Mouse (Mus musculus): Measurements from ENCODE around the gene Polr1d.

The Polr1d gene

GRCm38 (mm10) chr5:147076799-147077165 is at the start of gene Polr1d:
Gene Polr1d, plus strand, starts transcription at chr5:147077050.
- DNase-seq, result no peak

GRCm38 (mm10) chr5:147031281-147031680 is 45.6 kb upstream of the Polr1d start:
- no peak for DNase-seq

- no peak for DNase-seq
Observed at GRCm38 (mm10) chr5:147033155-147033554, 43.7 kb upstream of the Polr1d start.

GRCm38 (mm10) chr5:147034283-147034682 is 42.6 kb upstream of the Polr1d start:
- DNase-seq, result no peak

GRCm38 (mm10) chr5:147035301-147035700 is 41.5 kb upstream of the Polr1d start:
- DNase-seq, result no peak

GRCm38 (mm10) chr5:147036028-147036427 is 40.8 kb upstream of the Polr1d start:
- no peak for DNase-seq

DNA sequence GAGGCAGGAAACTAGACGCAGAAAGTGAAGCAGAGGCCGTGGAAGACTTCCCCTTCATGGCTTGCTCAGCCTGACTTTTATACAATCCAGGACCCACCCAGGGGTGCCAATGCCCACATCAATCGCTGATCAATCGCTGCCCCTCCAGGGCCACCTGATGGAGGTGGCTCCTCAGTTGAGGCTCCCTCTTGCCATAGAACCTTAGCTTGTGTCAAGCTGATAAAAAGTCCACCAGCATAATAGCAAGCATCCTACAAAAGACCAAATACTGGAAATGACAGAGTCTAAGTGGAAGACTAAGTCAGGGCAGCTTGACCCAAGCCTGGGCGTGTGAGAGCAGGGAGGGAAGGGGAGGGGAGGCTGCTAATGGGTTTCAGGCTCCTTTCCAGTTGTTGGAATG is 40.2 kb upstream of the Polr1d start:
- DNase-seq, result no peak

DNA sequence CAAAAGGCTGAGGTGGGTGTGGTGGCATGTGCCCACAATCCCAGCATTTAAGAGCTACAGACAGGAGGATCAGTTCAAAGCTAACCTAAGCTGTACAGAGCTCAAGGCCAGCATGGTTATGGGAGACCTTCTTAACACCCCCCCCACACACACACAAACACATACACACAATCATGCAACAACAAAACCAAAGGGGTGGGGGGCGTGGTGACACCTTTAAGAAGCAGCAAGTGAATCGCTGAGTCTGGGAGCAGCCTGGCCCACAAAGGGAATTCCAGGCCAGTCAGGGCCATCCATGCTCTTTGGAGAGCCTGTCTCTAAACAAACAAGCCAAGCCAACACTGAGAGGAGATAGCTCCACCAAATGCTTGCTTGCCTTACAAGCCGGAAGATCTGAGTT is 39.2 kb upstream of the Polr1d start:
- DNase-seq, result no peak

DNA sequence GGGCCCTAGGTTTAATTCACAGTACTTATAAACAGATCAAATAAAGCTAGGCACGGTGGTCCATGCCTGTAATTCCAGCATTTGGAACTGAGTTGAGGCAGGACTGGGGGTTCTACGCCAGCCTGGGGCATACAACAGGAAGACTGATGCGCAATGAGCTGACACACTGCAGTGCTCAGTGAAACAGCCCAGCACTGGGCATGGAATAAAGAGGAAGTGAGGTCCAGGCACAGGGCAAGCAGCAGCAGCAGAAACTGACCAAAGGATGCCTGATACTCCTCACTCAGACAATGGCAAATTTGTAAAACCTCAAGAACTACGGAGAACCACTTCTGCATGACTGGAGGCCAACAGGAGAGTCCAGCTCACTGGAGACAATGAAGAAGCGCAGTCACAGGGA is 37.5 kb upstream of the Polr1d start:
- DNase-seq, result no peak

DNA sequence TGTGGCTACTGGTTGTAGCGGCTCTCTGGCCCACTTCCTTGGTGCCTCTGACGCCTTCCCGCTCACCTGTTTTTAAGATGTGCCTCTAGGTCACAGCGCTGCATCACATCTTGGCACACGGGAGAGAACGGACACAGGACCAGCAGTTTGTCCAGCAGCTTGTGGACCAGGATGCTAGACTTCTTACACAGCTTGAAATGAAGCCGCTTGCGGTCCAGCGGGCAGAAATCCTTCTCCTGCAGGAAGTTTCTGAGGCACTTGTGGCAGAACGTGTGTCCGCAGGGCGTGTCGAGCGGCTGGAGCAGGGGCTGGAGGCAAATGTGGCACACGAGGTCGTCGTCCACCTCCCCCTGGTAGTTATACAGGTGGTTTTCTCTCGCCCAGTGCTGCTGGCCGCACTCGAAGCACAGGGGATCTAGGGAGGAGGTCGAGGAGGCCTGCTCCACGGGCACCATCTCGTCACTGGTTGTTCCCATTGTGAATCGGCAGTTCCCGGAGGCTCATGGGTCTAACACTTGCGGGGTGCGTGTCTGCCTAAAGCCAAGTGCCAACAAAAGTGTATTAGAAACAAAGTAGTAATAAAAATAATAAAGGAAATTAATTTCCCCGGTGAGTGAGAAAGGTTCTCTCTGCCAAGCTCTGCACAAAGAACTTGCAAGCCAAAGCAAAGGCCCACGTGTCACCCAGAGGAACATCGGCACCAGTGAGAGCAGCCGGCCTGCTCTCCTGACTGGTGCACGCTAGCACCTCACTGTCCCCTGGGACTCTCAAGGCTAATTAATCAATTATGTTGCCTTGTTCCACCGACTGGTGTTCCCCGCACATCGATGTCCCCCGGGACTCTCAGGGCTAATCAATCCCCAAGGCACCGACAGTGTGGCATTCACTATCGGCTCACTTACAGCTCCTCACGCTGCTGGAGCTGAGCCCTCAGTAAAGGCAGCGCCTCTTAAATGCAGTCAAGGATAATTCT is 34.6 kb upstream of the Polr1d start:
- DNase-seq, result no peak

DNA sequence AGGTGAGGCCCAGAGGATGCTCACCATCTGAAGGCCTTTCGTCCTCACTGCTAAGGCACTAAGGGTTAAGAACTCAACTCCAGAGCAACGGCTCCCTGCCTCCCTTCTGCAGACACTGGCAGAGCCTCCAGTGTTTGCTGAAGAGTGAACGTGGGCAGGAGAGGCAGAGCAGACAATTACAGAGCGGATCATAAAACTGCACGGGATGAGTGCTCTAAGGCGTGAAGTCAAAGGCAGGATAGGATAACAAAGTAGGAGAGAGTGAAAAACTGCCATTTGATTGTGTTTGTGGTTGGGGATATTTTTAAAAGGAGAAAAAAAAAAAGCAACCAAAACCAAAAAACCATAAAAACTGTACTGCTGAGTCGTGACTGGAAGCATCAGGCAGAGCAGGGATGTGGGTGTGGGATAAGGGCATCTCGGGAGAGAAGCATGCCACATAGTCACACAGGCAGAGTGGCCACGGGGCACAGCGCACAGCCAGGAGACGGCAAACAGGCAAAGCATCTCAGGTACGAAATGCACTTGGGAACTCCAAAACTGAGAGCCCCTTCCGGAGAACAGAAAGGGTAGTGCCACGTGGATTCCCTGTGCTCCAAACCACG is 33.5 kb upstream of the Polr1d start:
- DNase-seq, result no peak

DNA sequence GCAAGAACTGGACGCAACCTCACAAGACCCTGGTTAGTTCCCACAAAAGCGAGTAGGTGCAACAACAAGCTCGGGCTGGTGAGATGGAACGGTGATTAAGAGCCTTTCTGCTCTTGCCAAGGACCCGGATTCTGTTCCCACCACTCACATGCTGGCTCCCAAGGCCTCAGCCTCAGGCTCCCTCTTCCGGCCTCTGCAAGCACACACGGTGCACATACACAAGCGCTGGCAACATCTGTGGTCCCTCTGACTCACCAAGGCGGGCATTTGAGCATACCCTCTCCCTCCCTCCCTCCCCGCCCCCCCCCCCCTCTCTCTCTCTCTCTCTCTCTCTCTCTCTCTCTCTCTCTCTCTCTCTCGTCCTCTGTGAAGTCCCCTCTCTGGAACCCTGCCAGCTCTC is 31.5 kb upstream of the Polr1d start:
- DNase-seq, result no peak

- no peak for DNase-seq
Observed at GRCm38 (mm10) chr5:147045929-147046328, 30.9 kb upstream of the Polr1d start.

DNA sequence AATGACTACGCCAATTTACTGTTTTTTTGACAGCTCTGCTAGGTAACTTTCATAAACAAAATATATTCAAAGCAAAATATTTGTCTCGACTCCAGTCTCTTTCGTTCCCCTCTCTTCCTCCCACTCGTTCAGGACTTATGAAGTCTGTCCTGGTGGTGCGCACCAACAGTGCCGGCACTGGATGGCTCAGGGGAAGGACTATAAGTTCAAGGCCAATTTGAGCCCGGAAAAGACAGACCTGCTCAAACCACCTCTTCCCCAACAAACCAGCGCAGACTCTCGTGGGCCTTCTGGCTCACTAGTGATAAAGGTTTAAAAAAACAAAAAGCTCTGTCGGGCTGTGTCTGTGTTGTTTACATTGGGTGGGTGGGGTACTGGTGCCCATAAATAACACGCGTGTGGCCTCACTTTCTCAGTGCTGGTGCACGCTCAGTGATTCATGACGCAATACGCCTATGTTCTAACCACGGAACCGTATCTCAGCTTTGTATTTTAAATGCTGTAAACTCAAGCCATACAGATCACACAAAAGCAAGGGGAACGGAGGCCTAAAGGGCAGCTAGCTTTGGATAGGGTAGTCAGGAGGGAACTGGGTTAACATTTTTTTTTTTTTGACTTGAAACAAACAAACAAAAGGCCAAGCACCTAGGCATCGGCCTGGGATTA is 27.2 kb upstream of the Polr1d start:
- DNase-seq, result no peak

GRCm38 (mm10) chr5:147050816-147051499 is 25.9 kb upstream of the Polr1d start:
- DNase-seq, result no peak

DNA sequence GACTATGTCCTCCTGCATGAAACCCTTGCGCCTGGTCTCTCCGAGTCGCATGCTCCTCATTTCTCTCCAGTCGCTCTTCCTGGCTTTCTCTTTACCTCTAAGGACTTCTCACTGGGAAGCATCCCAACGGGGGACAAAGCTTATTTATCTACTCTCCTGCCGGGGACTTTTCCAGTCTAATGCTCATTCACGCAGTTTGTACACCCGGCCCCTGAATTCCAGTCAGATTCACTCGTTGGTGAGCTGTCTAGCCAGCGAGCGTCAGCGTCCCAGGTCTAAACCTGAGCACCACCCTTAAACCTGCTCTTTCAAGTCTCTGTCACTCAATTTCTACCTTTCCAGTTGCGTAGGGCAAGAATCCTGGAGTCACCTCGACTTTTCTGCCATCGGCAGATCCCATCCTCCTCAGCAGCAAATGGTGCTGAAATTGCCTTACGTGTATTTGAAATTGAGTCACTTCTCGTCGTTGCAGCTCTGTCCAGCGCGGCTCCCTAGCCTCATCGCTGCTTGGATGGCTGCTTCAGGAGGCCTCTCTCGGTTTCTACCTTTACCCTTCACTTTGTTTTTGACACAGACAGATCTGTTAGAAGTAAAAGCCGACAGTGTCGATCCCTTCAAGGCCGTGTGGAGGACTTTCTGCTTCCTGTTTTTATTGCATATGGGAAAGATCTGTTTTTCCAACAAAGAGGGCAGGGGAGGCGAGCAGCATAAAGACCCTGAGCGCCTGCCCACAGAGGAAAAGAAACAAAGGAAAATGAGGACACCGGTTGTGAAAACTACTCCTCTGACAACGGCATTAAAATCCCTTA is 25.1 kb upstream of the Polr1d start:
- DNase-seq, result no peak

GRCm38 (mm10) chr5:147052309-147052558 is 24.6 kb upstream of the Polr1d start:
- no peak for DNase-seq

DNA sequence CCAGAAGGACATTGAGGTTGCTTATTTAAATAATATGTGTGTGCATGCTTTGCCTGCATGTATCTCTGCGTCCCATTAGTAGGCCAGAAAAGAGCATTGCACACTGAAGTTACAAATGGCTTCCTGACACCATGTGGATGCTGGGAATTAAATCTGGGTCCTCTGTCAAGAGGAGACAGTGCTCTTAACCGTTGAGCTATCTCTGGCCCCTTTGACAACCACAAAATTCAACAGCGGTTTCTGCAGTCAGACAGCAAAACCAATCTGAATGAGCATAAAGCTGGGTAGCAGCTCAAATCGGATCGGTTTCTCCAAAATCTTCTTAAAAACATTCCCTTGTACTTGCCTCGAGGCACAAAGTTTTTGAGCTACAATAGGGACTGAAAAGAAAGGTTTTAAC is 23.8 kb upstream of the Polr1d start:
- DNase-seq, result no peak

- no peak for DNase-seq
Observed at GRCm38 (mm10) chr5:147053481-147053880, 23.4 kb upstream of the Polr1d start.

DNA sequence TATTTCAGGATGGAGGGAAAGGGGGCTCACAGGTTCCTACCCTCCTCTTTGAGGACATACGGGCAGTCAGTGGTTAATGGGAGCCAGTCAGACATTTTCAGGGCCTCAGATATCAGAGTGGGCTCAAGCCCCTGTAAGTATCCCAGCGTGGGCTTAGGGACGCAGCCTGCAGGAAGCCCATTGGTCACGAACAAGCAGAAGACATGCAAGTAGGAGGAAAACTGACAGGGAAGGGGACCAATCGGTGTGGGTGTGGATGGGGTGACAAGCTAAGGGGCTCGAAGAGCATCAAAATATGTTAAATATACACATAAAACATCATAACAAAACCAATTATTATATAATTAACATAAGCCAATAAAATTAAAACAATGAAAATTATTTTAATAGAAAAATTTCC is 22.5 kb upstream of the Polr1d start:
- DNase-seq, result peak; percentile 40

DNA sequence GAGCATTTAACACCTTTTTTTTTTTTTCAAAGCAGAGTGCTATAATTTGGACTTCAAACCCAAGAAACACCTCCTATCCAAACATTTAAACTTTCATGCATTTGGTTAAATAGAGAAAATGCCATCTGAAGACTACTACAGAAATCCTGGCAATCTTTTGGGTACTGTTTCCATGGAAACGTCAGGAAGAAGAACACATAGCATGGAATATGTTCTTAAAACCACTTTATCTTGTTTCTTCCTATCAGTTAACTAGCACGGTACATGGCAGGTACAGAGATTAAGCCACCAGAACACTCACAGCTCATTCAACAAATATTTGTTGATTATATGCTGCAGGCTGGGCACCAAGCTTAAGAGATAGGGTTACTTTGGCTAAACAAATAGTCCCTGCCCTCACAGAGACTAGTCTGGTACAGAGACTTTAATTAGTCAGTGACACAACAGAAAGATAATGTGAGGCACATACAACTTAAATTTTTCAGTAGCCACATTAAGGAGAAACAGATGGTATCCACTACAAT is 22.0 kb upstream of the Polr1d start:
- no peak for DNase-seq

- no peak for DNase-seq
Observed at GRCm38 (mm10) chr5:147055572-147056245, 21.1 kb upstream of the Polr1d start.

Measured in right cerebral cortex, postnatal 14 days (tissue).